Mouse (Mus musculus) forebrain, embryonic 16.5 days (tissue): ENCODE results near the gene Myg1. TPM values are rescaled to one million over a fixed set of nuclear protein-coding genes. Genes with fewer than 3 reads are reported as not detected.
"Not testable (repeated sequence)": the region's sequence is repeated elsewhere in the genome, so short reads cannot be mapped to it uniquely, and the experiment has no call there.

Experiments used
- ATAC-seq: fragments of 200-750 bp; cut with Nextera tagmentation; 2 replicates; pipeline ENCODE4 v1.8.0; 2017; ENCODE audit warnings: mild to moderate bottlenecking, moderate library complexity
- H3K27ac ChIP-seq: fragments of 300-500 bp; sonication (generic); 2 replicates; pipeline ENCODE4 v1.5.1; 2014; ENCODE audit warnings: low read length, control low read depth
- H3K27me3 ChIP-seq: fragments of 300-500 bp; sonication (generic); replicated peaks from 2 replicates; pipeline ENCODE4 v1.6.1; 2014; ENCODE audit warnings: low read length; ENCODE audit not compliant: control insufficient read depth, insufficient read depth
- H3K36me3 ChIP-seq: fragments of 300-500 bp; sonication (generic); 2 replicates; pipeline ENCODE4 v1.6.1; 2014; ENCODE audit not compliant: control insufficient read depth, insufficient read depth
- H3K4me1 ChIP-seq: fragments of 300-500 bp; sonication (generic); replicated peaks from 2 replicates; pipeline ENCODE4 v1.6.1; 2014; ENCODE audit warnings: low read length; ENCODE audit not compliant: control insufficient read depth, insufficient read depth
- H3K4me2 ChIP-seq: fragments of 300-500 bp; sonication (generic); 2 replicates; pipeline ENCODE4 v1.6.1; 2014; ENCODE audit warnings: mild to moderate bottlenecking, low read length, control low read depth
- H3K4me3 ChIP-seq: fragments of 300-500 bp; sonication (generic); replicated peaks from 2 replicates; pipeline ENCODE4 v1.5.1; 2014; ENCODE audit warnings: mild to moderate bottlenecking, low read length, control low read depth
- H3K9ac ChIP-seq: fragments of 300-500 bp; sonication (generic); replicated peaks from 2 replicates; pipeline ENCODE4 v1.6.1; 2014; ENCODE audit warnings: low read depth, low read length, control low read depth
- H3K9me3 ChIP-seq: fragments of 300-500 bp; sonication (generic); 2 replicates; pipeline ENCODE4 v1.6.1; 2016; ENCODE audit warnings: low read length; ENCODE audit not compliant: control insufficient read depth
- WGBS: fragments of 180-500 bp; shearing (Covaris S2); extraction: QIAGEN DNeasy Blood & Tissue Kit; methylation state at CpG from one replicate; pipeline ENCODE4 v1.1.7; 2014; 5-methylcytosine and 5-hydroxymethylcytosine counted together
- polyA plus RNA-seq: library from polyadenylated mRNA; unstranded; fragments of >200 nt; fragmentation: Nextera tagmentation; extraction: Ambion mirVana; gene quantifications from 2 replicates; pipeline ENCODE4 v1.2.1, GENCODE M21; 2015

The Myg1 gene
- polyA plus RNA-seq, 1 experiment from 2014 or later: 111 TPM

- Histone ChIP-seq H3K4me1 (no peaks in the 10 kb centered on the region), H3K36me3 (no peaks in the 10 kb centered on the region; the same call in 1 of the 2 replicates), H3K4me2 (no peak overlapping the region), H3K9me3 (no peaks in the 10 kb centered on the region), H3K9ac (no peak overlapping the region), H3K27me3 (no peaks in the 10 kb centered on the region), H3K27ac (no peak overlapping the region), H3K4me3 (no peak overlapping the region)
- no peak for ATAC-seq
- WGBS: 91% methylated on average over 10 of the region's 10 CpGs
Observed at GRCm38 (mm10) chr15:102310074-102310845, 21.2 kb upstream of the Myg1 start.

- H3K4me1 ChIP-seq: no peaks in the 10 kb centered on the region
- no peaks in the 10 kb centered on the region for H3K27me3 ChIP-seq
- no peaks in the 10 kb centered on the region for H3K9me3 ChIP-seq
- no peak overlapping the region for H3K4me2 ChIP-seq
- no peak overlapping the region for H3K9ac ChIP-seq
- no peak overlapping the region for H3K27ac ChIP-seq
- H3K4me3 ChIP-seq: no peak overlapping the region
- no peak for ATAC-seq
- no peaks in the 10 kb centered on the region; the same call in 1 of the 2 replicates for H3K36me3 ChIP-seq
Observed at GRCm38 (mm10) chr15:102311489-102311888, 20.0 kb upstream of the Myg1 start.

- H3K4me3 ChIP-seq: no peak overlapping the region
- no peaks in the 10 kb centered on the region for H3K4me1 ChIP-seq
- no peak overlapping the region for H3K4me2 ChIP-seq
- H3K9me3 ChIP-seq: no peaks in the 10 kb centered on the region
- no peaks in the 10 kb centered on the region for H3K27me3 ChIP-seq
- no peak for ATAC-seq
- no peak overlapping the region for H3K27ac ChIP-seq
- no peak overlapping the region for H3K9ac ChIP-seq
- H3K36me3 ChIP-seq: no peaks in the 10 kb centered on the region
- 89% methylated on average over 8 of the region's 8 CpGs for WGBS
Observed at GRCm38 (mm10) chr15:102315292-102315691, 16.2 kb upstream of the Myg1 start.

GRCm38 (mm10) chr15:102316263-102316662, 15.2 kb upstream of the Myg1 start:
- H3K9me3 ChIP-seq: no peaks in the 10 kb centered on the region
- 90% methylated on average over 6 of the region's 6 CpGs for WGBS
- no peak overlapping the region for H3K27ac ChIP-seq
- no peaks in the 10 kb centered on the region for H3K27me3 ChIP-seq
- H3K9ac ChIP-seq: no peak overlapping the region
- no peaks in the 10 kb centered on the region for H3K4me1 ChIP-seq
- no peaks in the 10 kb centered on the region for H3K36me3 ChIP-seq
- H3K4me2 ChIP-seq: no peak overlapping the region
- ATAC-seq: no peak; the same call in 1 of the 2 replicates
- no peak overlapping the region for H3K4me3 ChIP-seq

GRCm38 (mm10) chr15:102324654-102325473, 6.6 kb upstream of the Myg1 start:
- no peak for ATAC-seq
- H3K36me3 ChIP-seq: peaks cover 6% of the 10 kb centered on the region; the same call in 1 of the 2 replicates
- H3K4me3 ChIP-seq: no peak overlapping the region
- H3K4me1 ChIP-seq: peaks cover 8% of the 10 kb centered on the region
- no peak overlapping the region for H3K4me2 ChIP-seq
- H3K27ac ChIP-seq: no peak overlapping the region
- no peaks in the 10 kb centered on the region for H3K9me3 ChIP-seq
- H3K9ac ChIP-seq: no peak overlapping the region
- no peaks in the 10 kb centered on the region for H3K27me3 ChIP-seq
- 75% methylated on average over 12 of the region's 12 CpGs for WGBS

- Histone ChIP-seq H3K9ac (peak within 1 kb of the TSS; percentile 80), H3K27me3 (no peaks in the 10 kb centered on the region), H3K9me3 (no peaks in the 10 kb centered on the region), H3K4me2 (peak within 1 kb of the TSS; percentile 64), H3K4me1 (peaks cover 9% of the 10 kb centered on the region), H3K36me3 (peaks cover 6% of the 10 kb centered on the region; the same call in 1 of the 2 replicates), H3K4me3 (peak within 1 kb of the TSS; percentile 73), H3K27ac (0 out of 2 replicates have a peak within 1 kb of the TSS, but pooled peaks have one; percentile 36)
- ATAC-seq: peak; percentile 97
- under 1% methylated on average over 40 of the region's 40 CpGs for whole genome bisulfite sequencing
Observed at GRCm38 (mm10) chr15:102326022-102326576, 5.4 kb upstream of the Myg1 start, which contains the start of gene Pfdn5. TSS of gene Pfdn5 (plus strand) at chr15:102326116.

DNA sequence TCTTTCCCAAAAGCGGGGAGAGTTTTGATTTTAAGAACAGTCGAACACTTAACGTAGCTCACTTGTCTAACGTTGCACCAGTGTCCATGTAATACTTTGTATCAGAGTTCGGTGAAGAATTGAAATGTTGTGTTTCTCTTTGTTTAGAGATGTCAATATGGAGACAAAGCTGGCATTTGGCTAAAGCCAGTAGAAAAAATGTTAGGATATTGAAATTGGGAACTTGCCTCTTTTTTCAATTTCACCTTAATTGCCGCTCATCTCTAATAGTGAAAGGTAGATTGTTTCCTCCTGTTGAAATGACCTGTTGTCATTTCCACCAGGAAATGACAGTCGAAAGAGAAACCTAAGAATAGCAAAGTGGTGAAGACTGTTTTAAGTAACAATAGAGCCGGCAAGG, 4.6 kb upstream of the Myg1 start:
- Histone ChIP-seq H3K4me2 (peak overlapping the region; percentile 64), H3K4me1 (peaks cover 13% of the 10 kb centered on the region), H3K27ac (no peak overlapping the region), H3K4me3 (peak overlapping the region; percentile 73), H3K36me3 (peaks cover 6% of the 10 kb centered on the region; the same call in 1 of the 2 replicates), H3K9me3 (no peaks in the 10 kb centered on the region), H3K9ac (peak overlapping the region; percentile 80), H3K27me3 (no peaks in the 10 kb centered on the region)
- WGBS: 70% methylated on average over 8 of the region's 8 CpGs
- no peak for ATAC-seq

GRCm38 (mm10) chr15:102335254-102335653, 3.7 kb downstream of the Myg1 start:
- no peak overlapping the region for H3K27ac ChIP-seq
- 85% methylated on average over 8 of the region's 8 CpGs for WGBS

GRCm38 (mm10) chr15:102335925-102336324, 4.4 kb downstream of the Myg1 start:
- not testable (repeated sequence) for H3K9me3 ChIP-seq, H3K4me3 ChIP-seq, H3K9ac ChIP-seq, H3K27me3 ChIP-seq, ATAC-seq, H3K27ac ChIP-seq, H3K4me2 ChIP-seq
- WGBS: 93% methylated on average over 5 of the region's 5 CpGs
- H3K4me1 ChIP-seq: peaks cover 18% of the 10 kb centered on the region
- peaks cover 17% of the 10 kb centered on the region for H3K36me3 ChIP-seq

More at GRCm38 (mm10) chr15:102335254-102335653, 3.7 kb downstream of the Myg1 start:
- H3K4me3 ChIP-seq: no peak overlapping the region
- H3K9ac ChIP-seq: no peak overlapping the region
- H3K36me3 ChIP-seq: peaks cover 17% of the 10 kb centered on the region
- no peaks in the 10 kb centered on the region for H3K9me3 ChIP-seq
- peaks cover 18% of the 10 kb centered on the region for H3K4me1 ChIP-seq
- H3K4me2 ChIP-seq: no peak overlapping the region
- no peaks in the 10 kb centered on the region for H3K27me3 ChIP-seq
- no peak for ATAC-seq
